ENCODE assay signal across 9 mouse cellular contexts in the genomic region with DNA sequence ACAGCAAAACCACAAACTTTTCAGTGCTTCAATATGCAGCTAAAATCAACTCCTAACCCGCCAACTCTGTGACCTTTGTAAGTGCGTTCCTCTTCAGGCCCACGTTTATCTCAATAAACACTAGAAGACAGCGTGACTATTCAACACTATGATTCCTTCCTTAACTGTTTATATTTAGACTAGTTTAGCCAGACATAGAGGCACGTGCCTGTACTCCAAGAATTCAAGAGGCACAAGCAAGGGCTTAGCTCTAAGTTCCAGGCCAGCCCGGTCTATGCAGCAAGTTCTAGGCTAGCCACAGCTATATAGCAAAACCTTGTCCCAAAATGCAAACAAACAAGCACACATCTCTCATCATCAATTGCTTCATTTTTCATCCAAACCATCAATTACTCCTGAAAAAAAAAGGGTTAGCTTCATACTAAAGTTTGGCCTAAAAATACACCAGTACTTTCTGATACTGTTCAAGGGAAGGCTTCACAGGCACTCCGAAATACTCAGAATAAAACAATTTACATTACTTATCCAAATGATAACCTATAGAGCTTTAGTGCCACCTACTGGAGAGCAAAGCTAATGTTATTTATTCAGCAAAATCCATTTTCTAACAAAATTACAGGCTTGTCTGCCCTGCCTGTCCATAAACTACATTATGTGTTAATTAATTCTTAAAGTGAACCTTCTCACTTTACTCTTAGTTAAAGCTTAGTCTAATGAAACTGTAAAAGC. TPM values are rescaled to one million over a fixed set of nuclear protein-coding genes. Genes with fewer than 3 reads are reported as not detected.
A peak's percentile ranks its signal among the peaks of the same experiment; 100 is the strongest.
DNase-seq lines count a peak whose midpoint lies in the region; ATAC-seq lines count a peak whose summit lies in the region.
"Had no signal": no experiment of that assay in that cellular context is flagged by ENCODE, and none has a peak within 500 bp of the region (broad histone marks: within the 10 kb centered on the region; RNA-seq: fewer than 3 reads in every experiment).

No protein-coding gene starts in this region.

- ATAC-seq in midbrain, embryonic 14.5 days (ENCODE audit: low FRiP score, low TSS enrichment) = no peak

- H3K9ac ChIP-seq in midbrain, embryonic 14.5 days (replicated peaks; ENCODE audit: low read length) = no peak overlapping the region
- H3K9ac ChIP-seq: embryonic facial prominence, embryonic 13.5 days; limb, embryonic 13.5 days had no signal

- H3K27me3 ChIP-seq in midbrain, embryonic 14.5 days (ENCODE audit: control insufficient read depth, insufficient read depth, low read length) = no peaks in the 10 kb centered on the region
- H3K27me3 ChIP-seq: embryonic facial prominence, embryonic 13.5 days; limb, embryonic 13.5 days had no signal

- H3K4me3 ChIP-seq in midbrain, embryonic 14.5 days (replicated peaks; ENCODE audit: low read depth, low read length) = no peak overlapping the region
- H3K4me3 ChIP-seq: embryonic facial prominence, embryonic 13.5 days; limb, embryonic 13.5 days had no signal

- H3K4me2 ChIP-seq in midbrain, embryonic 14.5 days (ENCODE audit: low read length) = no peak overlapping the region
- H3K4me2 ChIP-seq: embryonic facial prominence, embryonic 13.5 days; limb, embryonic 13.5 days had no signal

- H3K9me3 ChIP-seq in midbrain, embryonic 14.5 days (ENCODE audit: control insufficient read depth, low read length) = no peaks in the 10 kb centered on the region
- H3K9me3 ChIP-seq: embryonic facial prominence, embryonic 13.5 days; limb, embryonic 13.5 days had no signal

- WGBS in midbrain, embryonic 14.5 days = 89% methylated on average over 7 of the region's 7 CpGs

- H3K27ac ChIP-seq in midbrain, embryonic 14.5 days (replicated peaks; ENCODE audit: low read depth, low read length) = no peak overlapping the region
- H3K27ac ChIP-seq: embryonic facial prominence, embryonic 13.5 days; limb, embryonic 13.5 days had no signal

- peaks cover 25% of the 10 kb centered on the region for H3K36me3 ChIP-seq in midbrain, embryonic 14.5 days (ENCODE audit: control insufficient read depth, insufficient read depth, low read length)

- no peaks in the 10 kb centered on the region for H3K4me1 ChIP-seq in midbrain, embryonic 14.5 days (ENCODE audit: control insufficient read depth, insufficient read depth, low read length)
- H3K4me1 ChIP-seq: embryonic facial prominence, embryonic 13.5 days; limb, embryonic 13.5 days had no signal

- peak; percentile 5 for DNase-seq in kidney, postnatal 14 days
- DNase-seq in kidney, postnatal 25 days = no peak
- peak; percentile 63 for DNase-seq in NIH3T3 (ENCODE audit: low read depth)
- peak; percentile 23 for DNase-seq in embryo, embryonic 11.5 days (ENCODE audit: low read depth, low spot score)
- DNase-seq in midbrain, embryonic 14.5 days = peak; percentile 90
- DNase-seq in adrenal gland, adult 8-10 months = no peak
- DNase-seq in adrenal gland, postnatal 10 days = no peak

RNA-seq across cellular contexts. Expression of gene Ipo11, which starts 18.3 kb away (rescaled TPM):
- polyA plus RNA-seq in midbrain, embryonic 14.5 days (2014; fragmentation: Nextera tagmentation; extraction: Ambion mirVana) = 36.1 and 45.6 TPM in 2 replicates
- 10 to 100 TPM; 35.5 to 40.7 (median 38.3) TPM for total RNA-seq in adrenal gland, adult 8-10 months (2022)
- 10 to 100 TPM; 31.1 to 41.4 TPM for total RNA-seq in adrenal gland, postnatal 10 days (2021)

RNA-seq across cellular contexts. Expression of gene Dimt1, which starts 28.4 kb away (rescaled TPM):
- 43.2 and 44.7 TPM in 2 replicates for polyA plus RNA-seq in midbrain, embryonic 14.5 days (2014; fragmentation: Nextera tagmentation; extraction: Ambion mirVana)
- 10 to 100 TPM; 11.7 to 19.7 (median 17.7) TPM for total RNA-seq in adrenal gland, adult 8-10 months (2022)
- 10 to 100 TPM; 14.7 to 16.1 TPM for total RNA-seq in adrenal gland, postnatal 10 days (2021)

Comparison
In these comparisons a context has a peak if more than half of its experiments do, and no peak if none do; other contexts are left out.
1. DNase-seq: peak in kidney, postnatal 14 days (single experiment), NIH3T3 (single experiment), embryo, embryonic 11.5 days (single experiment) and midbrain, embryonic 14.5 days (single experiment); none in kidney, postnatal 25 days (0 of 2), adrenal gland, adult 8-10 months (single experiment) and adrenal gland, postnatal 10 days (single experiment).